Mouse (Mus musculus) CD4-positive, CD25-positive, alpha-beta regulatory T cell, adult 2 months (primary cell): ENCODE measurements at regions not wholly inside any gene's neighbourhood (a gene's known extent, or its start where the extent isn't known, plus 50 kb on each side); places are given as distances from the start of the nearest gene placed in this dataset.
A peak's percentile ranks its signal among the peaks of the same experiment; 100 is the strongest.

ENCODE experiments used
- DNase-seq: peaks from one replicate; pipeline ENCODE4 v3.0.0-alpha.2; 2012; ENCODE audit warnings: low read depth, low spot score

- DNase-seq: no peak
Observed at GRCm38 (mm10) chr10:111111020-111111419, 53.5 kb upstream of the Osbpl8 start.

- peak; percentile 84 for DNase-seq
Observed at GRCm38 (mm10) chr10:111108658-111109633, 55.6 kb upstream of the Osbpl8 start.

GRCm38 (mm10) chr10:111107852-111108251 lies 56.7 kb upstream of the Osbpl8 start:
- DNase-seq: peak; percentile 20

GRCm38 (mm10) chr10:111107387-111107786 lies 57.2 kb upstream of the Osbpl8 start:
- DNase-seq: peak; percentile 87

- DNase-seq: no peak
Observed at GRCm38 (mm10) chr10:111106411-111106810, 58.1 kb upstream of the Osbpl8 start.

GRCm38 (mm10) chr10:111105662-111106061 lies 58.9 kb upstream of the Osbpl8 start:
- no peak for DNase-seq

GRCm38 (mm10) chr10:111103512-111103911 lies 61.0 kb upstream of the Osbpl8 start:
- DNase-seq: no peak

- peak; percentile 56 for DNase-seq
Observed at GRCm38 (mm10) chr10:111103086-111103485, 61.5 kb upstream of the Osbpl8 start.

GRCm38 (mm10) chr10:111101901-111102761 lies 62.4 kb upstream of the Osbpl8 start:
- peak; percentile 41 for DNase-seq

GRCm38 (mm10) chr10:111099812-111100464 lies 64.6 kb upstream of the Osbpl8 start:
- DNase-seq: peak; percentile 84

- DNase-seq: no peak
Observed at GRCm38 (mm10) chr10:111099059-111099811, 65.3 kb upstream of the Osbpl8 start.

GRCm38 (mm10) chr10:111097245-111097644 lies 67.3 kb upstream of the Osbpl8 start:
- DNase-seq: no peak

- no peak for DNase-seq
Observed at GRCm38 (mm10) chr10:111096811-111097210, 67.7 kb upstream of the Osbpl8 start.

GRCm38 (mm10) chr10:111094405-111094804 lies 70.1 kb upstream of the Osbpl8 start:
- no peak for DNase-seq

GRCm38 (mm10) chr10:111089382-111089781 lies 75.2 kb upstream of the Osbpl8 start:
- DNase-seq: no peak

- peak; percentile 27 for DNase-seq
Observed at GRCm38 (mm10) chr10:111085561-111085960, 75.6 kb upstream of the Zdhhc17 start.

GRCm38 (mm10) chr10:111084267-111084780 lies 74.4 kb upstream of the Zdhhc17 start:
- no peak for DNase-seq

GRCm38 (mm10) chr10:111083861-111084260 lies 73.9 kb upstream of the Zdhhc17 start:
- no peak for DNase-seq

- no peak for DNase-seq
Observed at GRCm38 (mm10) chr10:111083338-111083737, 73.4 kb upstream of the Zdhhc17 start.

GRCm38 (mm10) chr10:111080322-111080721 lies 70.4 kb upstream of the Zdhhc17 start:
- DNase-seq: no peak

- DNase-seq: no peak
Observed at GRCm38 (mm10) chr10:111079051-111079450, 69.1 kb upstream of the Zdhhc17 start.
